Mouse (Mus musculus): ENCODE results near the gene Wdr26.

Gene Wdr26

DNA sequence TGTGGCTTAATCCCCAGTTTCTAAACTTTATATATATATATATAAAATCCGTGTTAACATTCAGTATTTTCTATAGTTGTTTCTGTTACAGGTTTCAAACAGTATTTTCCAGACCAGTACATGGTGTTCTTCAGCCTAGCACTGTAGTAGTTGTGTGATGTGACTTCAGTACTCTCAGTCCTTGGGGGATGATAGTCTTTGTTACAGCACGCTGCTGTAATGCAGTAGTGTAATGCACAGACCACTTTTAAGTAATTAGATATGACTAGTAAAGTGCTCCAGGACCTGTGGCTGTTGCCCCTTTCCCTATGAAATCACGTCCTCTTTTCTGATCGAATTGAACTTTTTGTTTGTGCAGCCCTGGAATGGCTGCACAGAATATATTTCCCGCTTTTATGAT lies 60.3 kb downstream of the Wdr26 start:
- DNase-seq: no peak

DNA sequence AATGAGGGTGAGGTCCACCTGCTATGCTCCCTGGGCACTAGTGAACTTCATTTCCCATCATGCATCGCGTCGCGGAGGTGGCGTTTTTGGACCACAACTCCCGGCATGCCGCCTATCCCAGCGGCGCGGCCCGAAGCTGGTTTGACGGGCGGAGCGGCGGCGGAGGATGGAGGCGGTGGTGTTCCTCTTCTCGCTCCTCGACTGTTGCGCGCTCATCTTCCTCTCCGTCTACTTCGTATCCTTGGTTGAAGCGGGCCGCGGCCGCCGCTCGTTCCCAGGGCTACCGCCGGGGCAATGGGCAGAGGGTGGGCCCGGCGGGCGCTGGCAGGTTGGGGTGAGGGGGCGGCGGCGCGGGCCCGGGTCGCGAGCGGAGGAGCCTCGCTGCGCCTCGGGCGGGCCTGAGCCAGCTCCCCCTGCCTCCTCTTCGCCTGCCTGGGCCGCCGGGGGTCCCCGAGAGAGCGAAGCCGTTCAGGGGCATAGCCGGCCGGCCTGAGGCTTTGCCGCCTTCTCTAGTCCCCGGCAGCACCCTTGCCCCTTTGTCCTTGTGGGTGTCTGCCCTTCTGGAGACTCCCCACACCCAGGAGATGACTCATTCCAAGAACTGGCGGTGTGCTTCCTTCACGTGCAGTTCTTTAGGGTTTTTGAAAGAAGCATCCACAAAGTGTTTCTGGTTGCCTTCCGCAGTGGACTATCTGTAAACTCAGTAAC lies 60.8 kb downstream of the Wdr26 start:
- peak; percentile 92 to 94 for DNase-seq

DNA sequence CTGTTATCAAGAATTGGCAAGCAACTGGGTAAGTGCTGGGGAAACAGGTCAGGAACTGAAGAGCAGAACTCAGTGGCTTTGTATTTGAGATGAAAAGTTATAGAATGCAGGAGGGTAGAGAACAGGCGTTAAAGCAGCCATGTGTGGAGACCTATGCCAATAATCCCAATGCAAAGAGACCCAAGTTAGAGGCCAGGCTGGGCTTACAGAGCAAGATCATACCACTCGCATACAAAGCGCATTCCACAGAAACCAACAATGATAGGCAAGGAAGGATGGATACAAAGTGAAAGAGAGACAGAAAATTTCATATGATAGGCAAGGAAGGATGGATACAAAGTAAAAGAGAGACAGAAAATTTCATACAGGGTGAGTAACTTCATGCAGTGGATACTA lies 61.4 kb downstream of the Wdr26 start:
- DNase-seq: no peak

DNA sequence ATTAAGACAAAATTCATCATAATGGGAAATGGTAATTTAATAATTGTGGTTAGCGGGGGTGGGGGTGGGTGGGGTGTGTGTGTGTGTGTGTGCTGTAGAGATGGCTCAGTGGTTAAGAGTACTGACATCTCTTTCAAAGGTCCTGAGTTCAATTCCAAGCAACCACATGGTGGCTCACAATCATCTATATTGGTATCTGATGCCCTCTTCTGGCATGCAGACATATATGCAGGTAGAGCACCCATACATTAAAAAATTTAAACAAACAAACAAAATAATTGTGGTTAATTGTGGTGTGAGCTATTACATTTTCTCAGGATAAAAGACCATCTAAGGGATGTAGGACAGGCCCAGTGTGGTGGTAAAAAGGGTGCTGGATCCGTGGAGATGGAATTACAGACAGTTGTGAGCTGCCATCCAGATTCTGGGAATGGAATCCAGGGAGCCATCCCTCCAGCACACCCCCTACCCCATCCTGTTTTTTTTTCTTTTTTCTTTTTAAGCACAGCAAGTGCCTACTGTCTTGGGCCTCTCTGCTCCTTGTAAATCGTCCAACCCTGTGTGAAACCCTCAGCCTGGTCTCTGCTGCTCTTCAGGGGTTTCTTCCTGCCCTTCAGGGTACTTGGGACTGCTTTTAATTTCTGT lies 62.3 kb downstream of the Wdr26 start:
- no peak for DNase-seq

DNA sequence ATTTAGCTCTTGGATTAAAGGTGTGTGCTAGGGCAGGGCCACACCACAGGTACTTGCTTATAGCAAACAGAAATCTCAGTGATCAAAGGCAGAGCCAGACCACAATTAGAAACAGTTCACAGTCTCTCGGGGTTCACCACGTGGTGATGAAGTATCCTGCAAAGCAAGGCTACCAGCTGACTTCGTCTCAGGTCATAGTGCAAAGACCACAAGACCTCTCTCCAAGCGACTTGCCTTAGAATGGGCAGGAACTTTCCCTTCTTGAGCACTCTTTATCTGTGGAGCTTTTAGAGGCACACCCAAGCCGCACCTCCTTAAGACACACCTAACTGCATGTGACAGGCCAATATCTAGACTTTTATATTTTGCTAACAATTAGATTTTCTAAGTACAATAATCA lies 63.3 kb downstream of the Wdr26 start:
- no peak for DNase-seq

- no peak for DNase-seq
Observed at GRCm38 (mm10) chr1:181146187-181146586, 65.6 kb downstream of the Wdr26 start.

DNA sequence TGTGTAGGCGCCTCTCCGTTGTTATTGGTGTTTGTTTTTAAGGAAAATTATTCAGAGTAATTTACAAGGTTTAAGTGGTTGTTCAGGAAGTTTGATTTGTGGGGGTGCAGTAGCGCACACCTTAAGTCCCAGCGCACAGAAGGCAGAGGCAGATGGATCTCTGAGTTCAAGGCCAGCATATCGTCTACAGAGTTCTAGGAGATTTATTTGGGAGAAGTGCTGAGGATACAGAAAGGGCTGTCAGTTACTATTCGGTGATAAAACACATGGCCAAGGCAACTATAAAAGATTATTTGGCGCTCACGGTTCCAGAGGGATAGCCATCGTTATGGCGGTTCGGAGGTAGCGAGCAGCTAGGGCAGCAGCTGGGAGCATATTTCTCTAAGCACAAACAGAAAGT lies 66.8 kb downstream of the Wdr26 start:
- peak in 1 of 2 experiments; percentile 10 for DNase-seq

DNA sequence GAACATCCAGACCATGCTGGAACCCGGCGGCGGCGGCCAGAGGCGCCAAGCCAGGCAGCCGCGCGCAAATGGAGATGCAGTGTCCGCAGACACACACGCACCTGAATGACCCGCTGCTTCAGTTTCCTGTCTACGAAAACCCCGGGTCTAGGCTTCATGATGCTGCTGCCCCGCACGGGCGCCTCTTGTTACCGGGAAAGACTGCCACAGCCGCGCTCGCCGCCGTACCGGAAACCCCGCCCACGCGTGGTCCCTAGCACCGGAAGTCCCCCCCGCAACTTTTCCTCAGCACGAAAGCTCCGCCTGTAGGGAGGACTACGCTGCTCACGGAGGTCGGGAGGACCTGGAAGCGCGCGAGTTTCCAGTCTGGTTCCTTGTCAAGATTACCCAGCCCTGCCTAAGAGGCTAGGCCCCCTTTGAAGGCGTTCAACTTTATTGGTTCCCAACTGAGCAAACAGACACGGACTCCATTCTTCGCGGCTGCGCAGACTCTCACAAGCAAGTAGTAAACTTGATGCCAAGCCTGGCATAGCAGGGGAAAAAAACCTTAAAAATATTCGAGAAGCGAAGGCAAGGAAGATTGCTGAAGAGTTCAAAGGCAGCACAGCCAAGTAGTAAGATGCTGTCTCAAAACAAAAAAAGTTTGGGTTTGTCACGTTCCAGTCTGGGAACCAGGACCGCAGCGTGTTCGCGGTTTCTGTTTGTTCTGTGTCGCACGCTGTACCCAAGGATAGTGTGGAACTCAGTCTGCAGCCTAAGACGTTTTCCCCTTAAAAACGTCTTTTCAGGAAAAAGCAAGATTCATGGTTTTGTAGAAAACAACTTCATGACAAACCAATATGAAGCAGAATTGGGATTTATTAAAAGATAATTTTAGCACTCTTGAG lies 67.6 kb downstream of the Wdr26 start, which contains the start of the genes Nvl and Cnih4:
Nvl (minus strand) TSS at position 255 of the 887 bp plus-strand sequence.
Cnih4 (plus strand) TSS at position 744 of the 887 bp plus-strand sequence.
- DNase-seq: peak; percentile 88 to 94

DNA sequence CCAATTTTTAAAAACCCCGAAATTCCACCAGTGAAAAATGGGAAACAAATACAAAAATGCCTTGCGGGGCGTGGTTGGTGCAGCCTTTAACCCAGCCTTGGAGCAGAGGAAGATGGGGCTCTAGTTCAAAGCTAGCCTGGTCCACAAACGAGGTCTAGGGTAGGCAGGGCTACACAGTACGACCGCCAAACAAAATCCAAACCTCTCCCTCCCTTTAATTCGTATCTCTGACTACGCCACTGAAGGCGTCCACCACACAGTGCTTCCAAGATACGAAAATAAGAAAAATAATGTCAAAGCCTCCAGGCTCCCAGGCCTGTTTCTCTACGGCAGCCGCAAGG lies 68.2 kb downstream of the Wdr26 start:
- DNase-seq: no peak

DNA sequence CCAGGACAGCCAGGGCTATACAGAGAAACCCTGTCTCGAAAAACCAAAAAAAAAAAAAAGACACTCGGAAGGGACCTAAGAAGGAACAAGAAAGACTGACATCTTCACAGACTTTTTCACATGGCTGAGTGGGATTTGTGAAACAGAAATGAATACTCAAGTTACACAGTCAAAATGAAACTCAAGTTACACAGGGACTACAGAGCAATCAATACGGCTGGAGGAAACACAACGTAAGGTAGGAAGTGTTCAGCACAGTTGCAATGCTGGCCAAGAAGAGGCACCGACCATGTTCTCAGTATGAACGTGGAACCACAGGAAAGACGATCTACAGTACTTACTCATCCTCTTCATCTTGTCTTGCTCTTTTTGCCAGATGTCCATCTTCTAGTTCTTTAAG lies 73.1 kb downstream of the Wdr26 start:
- no peak for DNase-seq

GRCm38 (mm10) chr1:181131915-181132314 lies 79.9 kb downstream of the Wdr26 start:
- no peak for DNase-seq

DNA sequence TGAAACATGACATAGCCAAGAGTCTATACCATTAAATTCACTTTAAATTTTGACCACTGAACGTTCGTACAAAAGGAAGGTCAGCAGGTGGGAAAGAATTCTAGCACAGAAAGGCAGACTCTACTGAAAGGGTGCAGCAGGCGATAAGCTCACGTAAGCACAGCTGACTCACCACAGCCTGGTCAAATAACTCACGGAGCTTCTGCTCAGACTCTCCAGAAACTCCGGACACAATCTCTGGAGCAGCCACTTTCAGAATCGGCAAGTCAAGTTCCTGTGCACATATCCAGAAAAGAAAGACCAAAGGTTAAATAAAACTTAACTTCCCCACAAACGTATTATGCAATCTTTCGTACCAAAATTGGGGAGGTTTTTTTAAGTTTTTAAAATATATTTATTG lies 85.0 kb downstream of the Wdr26 start:
- DNase-seq: no peak

DNA sequence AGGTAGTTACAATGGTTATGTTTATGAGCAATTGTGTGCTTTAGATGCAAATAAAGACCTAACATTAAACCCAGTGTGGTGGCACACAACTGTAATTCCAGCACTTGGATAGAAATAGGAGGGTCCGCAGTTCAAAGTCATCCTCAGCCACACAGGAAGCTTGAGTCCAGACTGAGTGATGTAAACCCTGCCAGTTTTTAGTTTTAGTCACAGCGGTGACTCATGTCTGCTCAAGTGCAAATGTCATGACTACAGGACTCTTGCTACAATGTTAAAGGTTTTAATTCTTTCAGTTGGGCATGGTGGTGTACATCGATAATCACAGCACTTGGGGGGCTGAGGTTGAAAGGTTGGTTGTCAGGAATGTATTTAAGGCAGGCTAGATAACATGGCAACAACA lies 85.9 kb downstream of the Wdr26 start:
- no peak for DNase-seq

GRCm38 (mm10) chr1:181124145-181124544 lies 87.7 kb downstream of the Wdr26 start:
- DNase-seq: no peak
